Mouse (Mus musculus) intestine, embryonic 14.5 days (tissue): Measurements from ENCODE around the gene Nfam1. TPM values are rescaled to one million over a fixed set of nuclear protein-coding genes. Genes with fewer than 3 reads are reported as not detected.
A peak's percentile ranks its signal among the peaks of the same experiment; 100 is the strongest.

ENCODE experiments used
- ATAC-seq: fragments of 200-750 bp; cut with Nextera tagmentation; replicated peaks from 2 replicates; pipeline ENCODE4 v1.8.0; 2017; ENCODE audit warnings: low read depth, moderate number of reproducible peaks, moderate TSS enrichment, moderate library complexity; ENCODE audit not compliant: low FRiP score, low TSS enrichment
- DNase-seq: peaks from one replicate; pipeline ENCODE4 v3.0.0-alpha.2; 2018; ENCODE audit warnings: low spot score
- H3K27ac ChIP-seq: fragments of 300-500 bp; sonication (generic); 2 replicates; pipeline ENCODE4 v1.5.1; 2014; ENCODE audit warnings: low read depth, mild to moderate bottlenecking, control low read depth
- H3K27me3 ChIP-seq: fragments of 300-500 bp; sonication (generic); replicated peaks from 2 replicates; pipeline ENCODE4 v1.6.1; 2014; ENCODE audit warnings: low read length, control low read depth; ENCODE audit not compliant: control insufficient read depth, insufficient read depth
- H3K36me3 ChIP-seq: fragments of 300-500 bp; sonication (generic); 2 replicates; pipeline ENCODE4 v1.6.1; 2014; ENCODE audit warnings: low read length, control low read depth; ENCODE audit not compliant: control insufficient read depth, insufficient read depth
- H3K4me1 ChIP-seq: fragments of 300-500 bp; sonication (generic); replicated peaks from 2 replicates; pipeline ENCODE4 v1.6.1; 2014; ENCODE audit warnings: low read length, control low read depth, mixed read lengths; ENCODE audit not compliant: control insufficient read depth, insufficient read depth
- H3K4me2 ChIP-seq: fragments of 300-500 bp; sonication (generic); 2 replicates; pipeline ENCODE4 v1.6.1; 2014; ENCODE audit warnings: low read length
- H3K4me3 ChIP-seq: fragments of 300-500 bp; sonication (generic); 2 replicates; pipeline ENCODE4 v1.5.1; 2014; ENCODE audit warnings: low read depth, low read length, control low read depth, mixed read lengths
- H3K9ac ChIP-seq: fragments of 300-500 bp; sonication (generic); 2 replicates; pipeline ENCODE4 v1.6.1; 2014; ENCODE audit warnings: mild to moderate bottlenecking, low read length
- H3K9me3 ChIP-seq: fragments of 300-500 bp; sonication (generic); 2 replicates; pipeline ENCODE4 v1.6.1; 2016; ENCODE audit warnings: low read length, control low read depth; ENCODE audit not compliant: control insufficient read depth
- WGBS: fragments of 180-500 bp; shearing (Covaris S2); extraction: QIAGEN DNeasy Blood & Tissue Kit; methylation state at CpG from one replicate; pipeline ENCODE4 v1.1.7; 2014; 5-methylcytosine and 5-hydroxymethylcytosine counted together
- polyA plus RNA-seq: library from polyadenylated mRNA; unstranded; fragments of >200 nt; fragmentation: Nextera tagmentation; extraction: Ambion mirVana; gene quantifications from 2 replicates; pipeline ENCODE4 v1.2.1, GENCODE M21; 2014

The Nfam1 gene
- polyA plus RNA-seq, 1 experiment from 2014 or later = 3.7 TPM

GRCm38 (mm10) chr15:82955286-82955685, 77.8 kb downstream of the Nfam1 start:
- Histone ChIP-seq H3K4me1 (peaks cover 41% of the 10 kb centered on the region), H3K36me3 (no peaks in the 10 kb centered on the region), H3K4me2 (no peak overlapping the region), H3K9ac (no peak overlapping the region), H3K4me3 (no peak overlapping the region), H3K27me3 (0 out of 2 replicates have a peak, but pooled peaks cover 5% of the 10 kb centered on the region), H3K9me3 (no peaks in the 10 kb centered on the region), H3K27ac (no peak overlapping the region)
- 90% methylated on average over 8 of the region's 8 CpGs for WGBS
- no peak for DNase-seq
- no peak for ATAC-seq

DNA sequence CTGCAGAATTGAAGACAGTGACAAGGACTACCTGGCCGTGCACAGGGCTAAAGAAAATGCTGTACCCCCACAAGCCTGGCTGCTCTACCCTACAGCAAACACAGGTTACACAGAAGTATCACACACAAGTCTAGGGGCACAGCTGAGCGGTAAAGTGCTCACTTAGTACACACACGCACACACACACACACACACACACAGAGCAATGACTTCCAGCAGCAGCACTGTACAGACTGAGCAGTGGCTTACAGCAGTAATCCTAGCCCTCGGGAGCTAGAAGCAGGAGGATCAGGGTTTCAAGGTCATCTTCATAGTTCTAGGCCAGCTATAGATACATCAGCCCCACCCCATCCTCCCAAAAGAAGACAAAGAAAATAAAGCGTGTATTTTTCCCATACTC, 79.1 kb downstream of the Nfam1 start:
- no peak for DNase-seq
- no peaks in the 10 kb centered on the region for H3K9me3 ChIP-seq
- no peak for ATAC-seq
- peaks cover 41% of the 10 kb centered on the region for H3K4me1 ChIP-seq
- 57% methylated on average over 5 of the region's 5 CpGs for WGBS
- no peak overlapping the region for H3K9ac ChIP-seq
- H3K4me2 ChIP-seq = no peak overlapping the region
- 0 out of 2 replicates have a peak, but pooled peaks cover 5% of the 10 kb centered on the region for H3K27me3 ChIP-seq
- H3K27ac ChIP-seq = no peak overlapping the region
- no peak overlapping the region for H3K4me3 ChIP-seq
- H3K36me3 ChIP-seq = no peaks in the 10 kb centered on the region

DNA sequence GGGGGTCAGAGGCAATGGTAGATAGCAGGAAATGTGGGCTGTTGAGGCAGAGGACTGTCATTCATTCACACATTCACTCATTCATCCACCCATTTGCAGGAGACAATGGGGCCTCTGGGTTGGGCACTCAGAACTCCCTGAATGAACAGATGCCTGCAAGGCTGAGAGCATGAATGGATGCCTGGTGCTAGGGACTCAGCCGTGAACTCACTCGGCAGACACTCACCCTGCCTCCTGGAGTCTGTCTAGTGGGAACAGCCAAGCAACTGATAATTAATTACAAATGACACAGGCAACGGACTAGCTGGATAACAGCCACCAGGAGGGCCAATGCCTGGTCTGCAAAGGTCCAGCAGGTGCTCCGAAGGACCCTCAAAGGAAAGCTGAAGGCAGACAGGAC, 80.0 kb downstream of the Nfam1 start:
- H3K27ac ChIP-seq = no peak overlapping the region
- no peak overlapping the region for H3K4me3 ChIP-seq
- H3K9me3 ChIP-seq = no peaks in the 10 kb centered on the region
- DNase-seq = peak; percentile 62
- H3K9ac ChIP-seq = no peak overlapping the region
- no peaks in the 10 kb centered on the region for H3K36me3 ChIP-seq
- WGBS = 37% methylated on average over 4 of the region's 4 CpGs
- H3K27me3 ChIP-seq = 0 out of 2 replicates have a peak, but pooled peaks cover 5% of the 10 kb centered on the region
- H3K4me1 ChIP-seq = peaks cover 40% of the 10 kb centered on the region
- ATAC-seq = no peak
- H3K4me2 ChIP-seq = no peak overlapping the region

DNA sequence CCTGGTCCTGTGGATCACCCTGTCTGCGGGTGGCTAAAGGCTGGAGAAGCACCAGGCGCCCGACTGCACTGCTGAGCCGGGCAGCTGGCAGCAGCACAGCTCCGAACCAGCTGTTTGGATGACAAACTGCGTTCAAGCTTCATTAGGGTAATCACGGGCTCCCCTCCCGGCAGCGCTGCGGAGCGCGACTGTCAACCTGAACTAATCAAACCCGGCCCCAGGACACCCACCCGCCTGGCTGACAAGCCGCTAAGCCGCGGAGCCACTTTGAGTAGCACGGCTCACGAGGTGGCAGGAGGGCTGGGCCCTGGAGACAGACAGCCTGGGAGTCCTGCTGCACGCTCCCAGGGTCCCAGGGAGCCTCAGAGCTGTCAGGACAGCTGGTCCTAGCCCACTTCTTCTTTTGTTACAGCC, 80.8 kb downstream of the Nfam1 start:
- WGBS = 11% methylated on average over 20 of the region's 20 CpGs
- Histone ChIP-seq H3K27ac (no peak overlapping the region), H3K4me1 (peaks cover 46% of the 10 kb centered on the region), H3K4me2 (no peak overlapping the region), H3K27me3 (0 out of 2 replicates have a peak, but pooled peaks cover 5% of the 10 kb centered on the region), H3K9ac (0 out of 2 replicates have a peak overlapping the region, but pooled peaks have one; percentile 22), H3K9me3 (no peaks in the 10 kb centered on the region), H3K36me3 (no peaks in the 10 kb centered on the region), H3K4me3 (no peak overlapping the region)
- no peak for ATAC-seq
- peak; percentile 68 for DNase-seq

GRCm38 (mm10) chr15:82950246-82950645, 82.9 kb downstream of the Nfam1 start:
- DNase-seq = no peak
- no peak overlapping the region for H3K4me3 ChIP-seq
- H3K4me1 ChIP-seq = peaks cover 51% of the 10 kb centered on the region
- H3K27ac ChIP-seq = no peak overlapping the region
- H3K27me3 ChIP-seq = 0 out of 2 replicates have a peak, but pooled peaks cover under 1% of the 10 kb centered on the region
- H3K9me3 ChIP-seq = no peaks in the 10 kb centered on the region
- H3K36me3 ChIP-seq = no peaks in the 10 kb centered on the region
- H3K9ac ChIP-seq = no peak overlapping the region
- 60% methylated on average over 8 of the region's 8 CpGs for WGBS
- ATAC-seq = no peak
- H3K4me2 ChIP-seq = no peak overlapping the region

GRCm38 (mm10) chr15:82947431-82947830, 85.7 kb downstream of the Nfam1 start:
- peaks cover 64% of the 10 kb centered on the region for H3K4me1 ChIP-seq
- H3K36me3 ChIP-seq = no peaks in the 10 kb centered on the region
- H3K4me2 ChIP-seq = no peak overlapping the region
- ATAC-seq (no peak), DNase-seq (no peak)
- no peaks in the 10 kb centered on the region for H3K27me3 ChIP-seq
- no peak overlapping the region for H3K27ac ChIP-seq
- H3K9ac ChIP-seq = no peak overlapping the region
- no peak overlapping the region for H3K4me3 ChIP-seq
- no peaks in the 10 kb centered on the region for H3K9me3 ChIP-seq
- WGBS = 58% methylated on average over 5 of the region's 5 CpGs

DNA sequence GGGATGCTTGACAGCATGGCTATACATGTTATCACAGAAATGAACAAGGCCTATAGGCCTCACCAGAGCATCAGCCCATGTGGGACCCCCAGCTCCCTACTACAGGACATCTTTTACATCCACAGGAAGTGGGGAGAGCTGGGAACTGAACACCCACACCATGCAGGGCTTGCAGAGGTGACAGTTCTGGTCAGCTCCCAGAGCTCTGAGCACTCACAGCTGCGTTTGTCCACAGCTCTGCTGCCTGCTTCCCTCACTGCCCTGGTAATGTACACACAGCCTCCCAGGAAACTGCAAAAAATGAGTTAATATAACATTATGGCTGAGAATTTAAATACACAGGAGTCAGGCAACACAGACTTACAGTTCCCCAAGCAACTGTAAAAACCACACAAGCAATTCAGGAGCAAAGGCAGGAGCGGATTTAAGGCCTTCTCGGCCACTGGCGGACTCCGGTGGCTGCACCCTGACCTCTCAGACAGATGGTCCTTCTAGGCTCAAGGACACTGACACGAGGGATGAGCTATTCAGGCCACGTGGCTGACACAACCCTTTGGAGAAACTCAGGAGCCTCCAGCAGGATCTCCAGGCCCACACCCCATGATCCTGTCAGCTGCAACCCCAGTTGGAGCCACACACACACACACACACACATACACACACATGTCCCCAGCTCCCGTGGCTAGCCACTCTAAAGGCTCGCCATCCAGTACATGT, 88.5 kb downstream of the Nfam1 start:
- no peaks in the 10 kb centered on the region for H3K36me3 ChIP-seq
- DNase-seq (no peak), ATAC-seq (no peak)
- H3K9me3 ChIP-seq = no peaks in the 10 kb centered on the region
- no peak overlapping the region for H3K9ac ChIP-seq
- H3K4me1 ChIP-seq = peaks cover 69% of the 10 kb centered on the region
- 45% methylated on average over 9 of the region's 9 CpGs for WGBS
- H3K27me3 ChIP-seq = no peaks in the 10 kb centered on the region
- no peak overlapping the region for H3K4me2 ChIP-seq
- H3K4me3 ChIP-seq = no peak overlapping the region
- H3K27ac ChIP-seq = peak overlapping the region; percentile 80
